Mouse (Mus musculus): ENCODE measurements around the gene Cdt1.

The Cdt1 gene

DNA sequence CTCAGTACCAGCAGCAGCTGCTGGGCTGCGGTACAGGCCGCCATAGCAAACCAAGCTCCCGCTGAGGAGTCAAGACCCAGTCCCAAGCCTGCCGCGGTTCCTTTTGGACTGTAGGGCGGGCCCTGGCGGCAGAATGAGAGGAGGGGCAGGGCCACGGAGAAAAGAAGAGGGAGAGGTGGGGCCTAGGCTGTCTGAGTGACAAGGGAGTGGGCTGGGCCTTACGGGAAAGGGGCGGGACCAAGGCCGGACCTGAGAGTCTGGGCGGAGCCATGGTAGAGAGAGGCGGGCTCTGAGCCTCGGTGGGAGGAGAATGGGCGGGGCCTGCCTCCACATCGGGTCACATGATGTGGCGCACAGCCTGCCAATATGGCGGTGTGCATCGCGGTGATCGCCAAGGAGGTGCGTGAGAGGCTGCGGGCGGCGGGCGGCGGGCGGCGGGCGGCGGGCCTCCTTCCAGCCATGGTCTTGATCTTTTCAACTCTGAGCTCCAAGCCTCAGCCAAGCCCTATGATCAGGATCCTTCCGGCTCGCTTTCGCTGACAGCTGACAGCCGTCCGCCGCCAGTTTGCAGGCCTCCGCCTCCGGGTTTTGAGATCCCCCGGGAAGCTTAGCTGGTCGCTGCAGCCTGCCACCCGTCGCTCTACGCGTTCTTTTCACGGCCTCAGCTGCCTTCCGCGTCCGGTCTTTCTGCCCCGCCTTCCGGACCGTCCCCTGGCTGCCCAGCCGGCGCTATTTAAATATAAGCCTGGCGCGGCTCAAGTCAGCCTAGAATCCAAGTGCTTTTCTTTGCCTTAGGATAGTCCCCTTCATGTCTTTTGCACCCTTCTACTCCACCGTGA is 43.7 kb downstream of the Cdt1 start, which contains the start of the genes Galns and Trappc2l:
Gene Galns (minus strand): TSS at position 169 of the 839 bp plus-strand sequence.
Gene Trappc2l (plus strand): TSS at position 346 of the 839 bp plus-strand sequence.
- DNase-seq (ENCODE audit: low spot score): peak; percentile 98

DNA sequence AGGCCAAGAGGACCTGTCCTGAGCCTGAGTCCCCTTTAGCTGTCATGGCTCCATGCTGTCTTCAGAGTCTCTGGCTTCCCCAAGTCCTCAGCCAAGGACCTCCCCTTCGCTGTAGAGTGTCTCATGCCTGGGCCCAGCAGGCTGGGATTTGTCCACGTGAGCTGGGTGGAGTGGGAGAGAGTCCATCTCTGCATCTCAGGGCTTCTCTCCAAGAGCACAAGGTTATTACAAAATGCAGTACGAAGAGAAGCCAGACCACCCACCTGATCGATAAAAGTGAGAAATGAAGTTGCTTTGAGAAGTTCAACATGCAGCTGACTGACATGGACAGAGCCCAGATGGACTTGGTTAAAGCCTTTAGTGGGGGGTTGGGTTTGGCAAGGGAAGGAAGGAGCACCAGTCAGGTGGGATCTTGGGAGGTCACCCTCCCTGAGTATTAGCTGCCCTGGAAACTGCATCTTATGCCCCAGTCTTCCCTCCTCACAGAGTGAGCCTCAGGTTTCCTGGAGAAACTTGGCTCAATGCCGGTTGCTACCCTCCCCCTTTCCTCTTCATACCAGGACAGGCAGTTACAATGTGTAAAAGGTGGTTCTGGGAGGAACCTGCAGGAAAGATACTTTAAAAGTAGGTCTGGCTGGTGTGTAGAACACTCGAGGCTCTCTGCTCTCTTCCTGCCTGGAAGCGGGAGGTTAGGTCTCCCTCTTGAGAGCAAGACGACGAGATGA is 48.5 kb downstream of the Cdt1 start:
- DNase-seq (ENCODE audit: low spot score): peak; percentile 67

DNA sequence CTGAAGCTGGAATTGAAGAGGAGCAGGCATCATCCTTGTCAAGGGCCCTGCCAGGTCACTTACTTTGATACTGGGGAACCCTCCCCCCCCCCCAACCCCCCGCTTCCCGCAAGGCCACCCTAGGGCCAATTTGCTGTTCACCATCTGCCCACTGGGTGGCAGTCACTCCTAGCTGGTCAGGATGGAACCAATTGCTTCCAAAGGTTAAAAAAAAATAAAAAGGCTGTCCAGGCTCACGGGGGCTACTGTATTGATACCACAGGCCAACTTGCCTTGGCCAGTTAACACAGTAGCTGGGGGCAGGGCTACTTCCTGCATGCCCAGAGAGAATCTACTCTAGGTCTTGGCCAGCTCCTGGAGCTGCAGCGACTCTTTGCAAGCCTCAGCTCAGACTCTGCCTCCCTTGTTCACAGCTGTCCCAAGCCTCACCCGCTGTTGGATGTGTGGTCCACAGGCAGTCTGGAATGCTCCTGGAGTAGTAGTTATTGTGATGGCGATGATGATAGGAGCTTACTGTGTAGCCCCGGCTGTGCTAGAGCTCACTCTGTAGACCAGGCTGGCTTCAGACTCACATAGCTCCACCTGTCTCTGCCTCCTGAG is 50.2 kb downstream of the Cdt1 start:
- peak; percentile 94 for DNase-seq (ENCODE audit: low spot score)

DNA sequence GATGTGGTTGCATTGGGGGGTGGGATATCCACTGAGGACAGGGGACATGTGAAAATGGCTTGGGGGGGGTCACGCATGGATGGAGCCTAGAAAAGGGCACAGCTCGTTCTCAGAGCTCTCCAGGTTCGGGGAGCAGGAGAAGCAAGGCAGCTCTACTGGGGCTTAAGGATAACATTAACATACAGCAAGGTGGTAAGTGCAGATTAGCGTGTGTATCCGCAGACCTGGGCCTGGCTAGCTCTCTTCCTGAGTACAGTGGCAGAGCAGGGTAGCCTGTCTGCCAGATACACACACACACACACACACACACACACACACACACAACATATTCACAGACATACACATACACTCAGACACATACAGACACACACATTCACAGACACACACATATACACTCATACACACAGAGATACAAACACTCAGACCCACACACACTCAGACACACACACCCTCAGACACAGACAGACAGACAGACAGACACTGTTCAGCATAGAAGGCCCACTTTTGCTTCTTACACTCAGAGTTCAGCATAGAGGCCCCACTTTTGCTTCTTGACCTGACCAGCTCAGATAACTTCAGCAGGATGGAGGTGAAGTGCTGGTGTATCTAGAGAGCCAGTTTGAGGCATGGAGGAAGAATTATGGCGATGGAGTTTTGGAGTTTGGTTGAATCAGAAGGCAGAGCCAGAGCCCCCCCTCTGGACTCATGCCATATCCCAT is 51.0 kb downstream of the Cdt1 start:
- no peak for DNase-seq (ENCODE audit: low spot score)

DNA sequence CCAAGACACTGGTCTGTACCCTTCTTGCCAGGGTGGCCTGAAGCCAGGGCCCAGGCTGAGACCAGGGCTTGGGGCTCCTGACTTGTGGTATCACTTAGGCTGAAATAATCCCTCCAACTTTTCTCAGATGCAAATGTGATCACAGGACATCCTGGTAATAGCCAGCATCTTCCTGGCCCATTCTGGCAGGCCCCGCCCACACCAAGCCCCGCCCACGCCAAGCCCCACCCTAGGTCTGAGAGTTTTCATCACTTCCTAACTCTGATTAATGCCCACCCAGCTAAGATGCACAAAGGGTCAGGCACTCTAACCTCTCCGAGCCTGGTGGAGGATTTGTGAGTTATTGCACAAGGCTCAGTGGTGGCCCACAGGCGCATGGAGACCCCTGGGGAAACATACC is 52.6 kb downstream of the Cdt1 start:
- no peak for DNase-seq (ENCODE audit: low spot score)

DNA sequence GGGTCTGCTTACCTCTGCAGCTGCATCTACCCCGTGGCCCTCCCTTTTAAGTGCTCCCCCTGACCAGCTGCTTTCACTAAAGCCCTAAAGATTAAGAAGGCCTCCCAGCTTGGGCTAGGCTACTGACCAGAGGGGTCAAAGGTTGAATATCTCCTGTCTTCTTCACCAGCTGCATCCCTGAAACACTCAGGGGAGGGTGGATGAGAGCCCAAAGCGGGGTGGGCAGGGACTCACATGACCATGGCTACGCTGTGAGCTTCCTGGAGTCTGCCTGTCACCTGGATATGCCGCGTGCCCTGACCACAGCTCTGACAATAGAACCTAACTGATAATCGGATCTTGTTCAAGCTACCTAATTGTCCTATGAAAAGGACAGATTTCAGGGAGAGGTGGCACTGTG is 54.9 kb downstream of the Cdt1 start, which contains the start of gene Pabpn1l:
Gene Pabpn1l (minus strand): TSS at position 13 of the 400 bp plus-strand sequence.
- no peak for DNase-seq (ENCODE audit: low spot score)

Measured in testis, postnatal 10 days (tissue).